Mouse (Mus musculus) CH12.LX (cell line): Measurements from ENCODE around the gene Zswim1.

Source experiments
- MAFK ChIP-seq: IDR thresholded peaks from 2 replicates; pipeline ENCODE4 v1.6.1; 2011; ENCODE audit warnings: low read length, improper control_type of control experiment; ENCODE audit not compliant: insufficient replicate concordance
- POLR2A ChIP-seq: IDR thresholded peaks from 2 replicates; pipeline ENCODE4 v1.6.1; 2011; ENCODE audit warnings: low read depth, mild to moderate bottlenecking, improper control_type of control experiment, low read length
- POLR2AphosphoS2 ChIP-seq: IDR thresholded peaks from 2 replicates; pipeline ENCODE4 v1.6.1; 2011; ENCODE audit warnings: low read depth, low read length, improper control_type of control experiment
- RAD21 ChIP-seq: IDR thresholded peaks from 2 replicates; pipeline ENCODE4 v1.6.1; 2011; ENCODE audit warnings: low read depth, mild to moderate bottlenecking, low read length, improper control_type of control experiment, moderate library complexity

DNA sequence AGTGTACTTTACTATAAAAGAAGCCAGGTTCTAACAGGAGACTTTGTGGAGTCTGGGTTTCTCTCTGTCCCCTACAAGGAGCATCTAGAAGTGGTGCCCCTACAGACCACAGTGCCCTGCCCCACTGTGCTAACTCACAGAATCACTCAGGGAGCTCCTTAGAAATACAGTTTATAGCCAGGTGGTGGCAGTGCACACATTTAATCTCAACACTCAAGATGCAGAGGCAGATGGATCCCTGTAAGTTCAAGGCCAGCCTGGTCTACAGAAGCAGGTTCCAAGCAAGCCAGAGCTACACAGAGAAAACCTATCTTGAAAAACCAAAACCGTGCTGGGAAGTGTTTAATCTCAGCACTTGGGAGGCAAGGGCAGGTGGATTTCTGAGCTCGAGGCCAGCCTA, 28.7 kb upstream of the Zswim1 start:
- no peak for TF ChIP-seq POLR2A
- no peak; the same call in none of the 2 replicates for TF ChIP-seq RAD21
- TF ChIP-seq MAFK = no peak
- TF ChIP-seq POLR2AphosphoS2 = no peak
